Mouse (Mus musculus) embryonic facial prominence, embryonic 13.5 days (tissue): ENCODE data around the gene Hand2. TPM values are rescaled to one million over a fixed set of nuclear protein-coding genes. Genes with fewer than 3 reads are reported as not detected.

Source experiments
- ATAC-seq: fragments of 200-750 bp; cut with Nextera tagmentation; 2 replicates; pipeline ENCODE4 v1.8.0; 2017; ENCODE audit warnings: low read depth; ENCODE audit not compliant: insufficient number of reproducible peaks, insufficient read depth, low FRiP score, low TSS enrichment
- H3K27ac ChIP-seq: fragments of 300-500 bp; sonication (generic); 2 replicates; pipeline ENCODE4 v1.5.1; 2015; ENCODE audit warnings: moderate library complexity, mild to moderate bottlenecking, inconsistent platforms
- H3K27me3 ChIP-seq: fragments of 300-500 bp; sonication (generic); 2 replicates; pipeline ENCODE4 v1.6.1; 2015; ENCODE audit warnings: mild to moderate bottlenecking, inconsistent platforms
- H3K36me3 ChIP-seq: fragments of 300-500 bp; sonication (generic); 2 replicates; pipeline ENCODE4 v1.6.1; 2015; ENCODE audit warnings: mild to moderate bottlenecking, inconsistent platforms
- H3K4me1 ChIP-seq: fragments of 300-500 bp; sonication (generic); 2 replicates; pipeline ENCODE4 v1.6.1; 2015; ENCODE audit warnings: inconsistent platforms
- H3K4me2 ChIP-seq: fragments of 300-500 bp; sonication (generic); 2 replicates; pipeline ENCODE4 v1.6.1; 2015; ENCODE audit warnings: moderate library complexity, mild to moderate bottlenecking, inconsistent platforms
- H3K4me3 ChIP-seq: fragments of 300-500 bp; sonication (generic); 2 replicates; pipeline ENCODE4 v1.5.1; 2015; ENCODE audit warnings: mild to moderate bottlenecking, inconsistent platforms
- H3K9ac ChIP-seq: fragments of 300-500 bp; sonication (generic); 2 replicates; pipeline ENCODE4 v1.6.1; 2015; ENCODE audit warnings: mild to moderate bottlenecking, inconsistent platforms
- H3K9me3 ChIP-seq: fragments of 300-500 bp; sonication (generic); 2 replicates; pipeline ENCODE4 v1.6.1; 2016; ENCODE audit warnings: inconsistent platforms
- WGBS: fragments of 180-500 bp; shearing (Covaris S2); methylation state at CpG from one replicate; pipeline ENCODE4 v1.1.7; 2015; ENCODE audit warnings: mixed read lengths; 5-methylcytosine and 5-hydroxymethylcytosine counted together
- polyA plus RNA-seq: library from polyadenylated mRNA; unstranded; fragments of >200 nt; fragmentation: Nextera tagmentation; extraction: Ambion mirVana; gene quantifications from 2 replicates; pipeline ENCODE4 v1.2.1, GENCODE M21; 2015

The Hand2 gene
- polyA plus RNA-seq: 2.8 and 8.3 TPM in 2 replicates

DNA sequence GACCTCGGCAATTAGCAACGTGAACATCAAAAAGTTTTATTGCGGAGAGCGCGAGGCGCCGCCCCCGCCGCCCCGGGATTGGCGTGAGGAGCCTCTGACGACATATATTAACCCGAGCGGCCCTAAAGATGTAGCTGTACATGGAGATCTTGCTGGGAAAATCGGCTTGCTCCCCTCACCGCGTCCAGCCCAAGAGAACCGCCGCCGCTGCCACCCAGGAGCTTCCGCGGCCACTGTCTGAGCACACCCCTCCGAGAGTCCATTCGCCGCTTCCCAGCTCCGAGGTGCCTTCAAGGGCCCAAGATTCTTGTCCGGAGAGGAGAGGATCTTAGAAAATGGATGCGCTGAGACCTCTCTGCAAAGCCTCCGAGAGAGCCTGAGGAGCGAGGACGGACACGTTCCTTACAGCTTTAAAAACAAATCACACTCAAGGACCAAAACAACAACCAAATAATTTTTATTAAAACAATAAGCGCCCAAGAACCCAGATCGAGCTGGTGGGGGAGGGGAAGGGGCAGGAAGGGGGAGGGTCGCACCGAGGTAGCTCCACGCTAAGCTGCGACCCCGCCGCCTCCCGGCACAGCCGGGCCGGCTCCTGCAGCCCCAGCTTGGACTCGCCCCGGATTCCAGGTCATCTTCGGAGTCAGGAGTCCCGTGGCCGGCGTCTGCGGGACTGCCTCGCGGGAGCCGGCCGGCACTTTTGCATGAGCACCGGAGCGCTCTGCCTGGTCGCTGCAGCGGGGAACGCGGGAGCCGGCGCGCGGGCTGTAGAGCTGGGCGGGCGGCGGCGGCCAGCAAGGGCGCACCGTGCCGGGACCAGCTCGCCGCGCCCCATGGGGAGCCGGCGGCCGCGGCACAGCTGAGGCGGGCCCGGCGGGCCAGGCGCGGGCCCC lies at the start of gene Hand2:
Gene Hand2, plus strand, starts transcription at position 133 of the 893 bp plus-strand sequence.
- peak within 1 kb of the TSS; percentile 66 for H3K4me2 ChIP-seq
- peaks cover 14% of the 10 kb centered on the region for H3K4me1 ChIP-seq
- no peaks in the 10 kb centered on the region for H3K36me3 ChIP-seq
- H3K27me3 ChIP-seq: peaks cover 98% of the 10 kb centered on the region
- ATAC-seq: no peak; the same call in 1 of the 2 replicates
- H3K4me3 ChIP-seq: peak within 1 kb of the TSS; percentile 54
- peak within 1 kb of the TSS; percentile 78 for H3K9ac ChIP-seq
- no peaks in the 10 kb centered on the region for H3K9me3 ChIP-seq
- H3K27ac ChIP-seq: peak within 1 kb of the TSS; percentile 87
- WGBS: under 1% methylated on average over 80 of the region's 83 CpGs

DNA sequence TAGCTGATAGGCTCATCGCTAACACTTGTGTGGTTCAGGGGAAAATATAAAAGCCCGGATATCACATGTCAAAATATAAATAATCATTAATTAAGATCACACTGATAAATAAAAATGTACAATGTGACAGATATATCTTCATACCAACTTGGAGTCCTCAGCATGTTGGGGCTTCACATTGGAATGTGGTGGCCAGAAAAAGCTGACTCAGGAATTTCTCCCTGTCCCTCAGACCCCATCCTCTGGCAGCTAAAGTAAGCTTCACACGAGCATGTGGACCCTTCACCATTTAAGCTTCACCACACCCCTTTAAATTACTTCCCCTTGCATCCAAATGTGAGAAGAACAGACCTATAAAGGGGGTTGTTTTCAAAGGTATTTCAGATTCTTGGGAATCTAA lies 47.7 kb upstream of the Hand2 start:
- Histone ChIP-seq H3K27me3 (no peaks in the 10 kb centered on the region), H3K36me3 (no peaks in the 10 kb centered on the region), H3K9me3 (no peaks in the 10 kb centered on the region), H3K4me1 (no peaks in the 10 kb centered on the region), H3K4me3 (no peak overlapping the region), H3K27ac (no peak overlapping the region), H3K4me2 (no peak overlapping the region), H3K9ac (no peak overlapping the region)
- WGBS: 71% methylated on average over 3 of the region's 3 CpGs
- no peak for ATAC-seq

DNA sequence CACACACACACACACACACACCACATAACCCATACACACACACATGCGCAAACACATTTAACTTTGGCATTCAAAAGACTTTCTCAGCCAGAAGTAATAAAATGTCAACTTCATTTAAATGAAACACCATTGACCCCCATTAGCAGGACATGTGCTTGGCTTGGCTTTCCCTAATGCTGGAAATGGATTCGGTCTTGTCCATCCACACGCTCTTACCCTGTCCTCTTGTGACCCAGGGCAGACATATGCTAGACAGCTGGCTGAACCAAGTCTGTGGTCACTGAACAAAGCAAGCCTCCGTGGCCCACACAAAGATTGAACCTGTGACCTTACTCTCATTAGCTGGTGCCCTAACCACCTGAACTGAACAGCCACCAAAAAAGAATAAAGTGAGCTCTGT lies 27.3 kb upstream of the Hand2 start:
- WGBS: 59% methylated on average over 4 of the region's 4 CpGs
- H3K27ac ChIP-seq: no peak overlapping the region
- ATAC-seq: no peak
- no peak overlapping the region for H3K9ac ChIP-seq
- no peak overlapping the region for H3K4me3 ChIP-seq
- H3K4me1 ChIP-seq: no peaks in the 10 kb centered on the region
- no peaks in the 10 kb centered on the region for H3K36me3 ChIP-seq
- H3K9me3 ChIP-seq: no peaks in the 10 kb centered on the region
- H3K27me3 ChIP-seq: no peaks in the 10 kb centered on the region
- no peak overlapping the region for H3K4me2 ChIP-seq

- Histone ChIP-seq H3K4me1 (no peaks in the 10 kb centered on the region), H3K27ac (no peak overlapping the region), H3K9ac (no peak overlapping the region), H3K27me3 (peaks cover 19% of the 10 kb centered on the region), H3K9me3 (no peaks in the 10 kb centered on the region), H3K36me3 (no peaks in the 10 kb centered on the region), H3K4me3 (no peak overlapping the region), H3K4me2 (no peak overlapping the region)
- ATAC-seq: no peak
- WGBS: 47% methylated on average over 1 of the region's 1 CpGs
Measured at GRCm38 (mm10) chr8:57303513-57303912, 17.3 kb upstream of the Hand2 start.

GRCm38 (mm10) chr8:57304944-57305343 lies 15.8 kb upstream of the Hand2 start:
- H3K4me2 ChIP-seq: no peak overlapping the region
- 51% methylated on average over 11 of the region's 11 CpGs for WGBS
- peaks cover 26% of the 10 kb centered on the region for H3K27me3 ChIP-seq
- H3K27ac ChIP-seq: no peak overlapping the region
- no peaks in the 10 kb centered on the region for H3K36me3 ChIP-seq
- no peaks in the 10 kb centered on the region for H3K4me1 ChIP-seq
- ATAC-seq: no peak
- no peak overlapping the region for H3K4me3 ChIP-seq
- H3K9me3 ChIP-seq: no peaks in the 10 kb centered on the region
- no peak overlapping the region for H3K9ac ChIP-seq

DNA sequence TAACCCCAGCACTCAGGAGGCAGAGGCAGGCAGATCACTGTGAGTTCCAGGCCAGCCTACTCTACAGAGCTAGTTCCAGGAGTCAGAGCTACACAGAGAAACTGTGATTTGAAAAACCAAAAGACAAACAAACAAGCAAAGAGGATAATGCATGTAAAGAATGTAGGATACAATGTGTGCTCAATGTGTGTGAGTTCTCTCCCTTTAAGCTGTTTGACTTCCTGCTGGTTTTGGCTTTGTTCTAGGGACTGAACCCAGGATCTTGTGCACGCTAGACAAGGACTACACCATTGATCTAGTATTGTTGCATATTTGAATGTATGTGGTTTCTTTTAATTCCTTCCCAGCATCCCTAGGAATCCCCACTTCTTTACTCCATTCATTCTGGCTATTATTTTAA lies 14.3 kb upstream of the Hand2 start:
- H3K27me3 ChIP-seq: peaks cover 37% of the 10 kb centered on the region
- H3K4me2 ChIP-seq: no peak overlapping the region
- no peak overlapping the region for H3K27ac ChIP-seq
- H3K9me3 ChIP-seq: no peaks in the 10 kb centered on the region
- H3K4me3 ChIP-seq: no peak overlapping the region
- no peak for ATAC-seq
- no peaks in the 10 kb centered on the region for H3K36me3 ChIP-seq
- no peak overlapping the region for H3K9ac ChIP-seq
- no peaks in the 10 kb centered on the region for H3K4me1 ChIP-seq
- WGBS: 37% methylated on average over 1 of the region's 1 CpGs

DNA sequence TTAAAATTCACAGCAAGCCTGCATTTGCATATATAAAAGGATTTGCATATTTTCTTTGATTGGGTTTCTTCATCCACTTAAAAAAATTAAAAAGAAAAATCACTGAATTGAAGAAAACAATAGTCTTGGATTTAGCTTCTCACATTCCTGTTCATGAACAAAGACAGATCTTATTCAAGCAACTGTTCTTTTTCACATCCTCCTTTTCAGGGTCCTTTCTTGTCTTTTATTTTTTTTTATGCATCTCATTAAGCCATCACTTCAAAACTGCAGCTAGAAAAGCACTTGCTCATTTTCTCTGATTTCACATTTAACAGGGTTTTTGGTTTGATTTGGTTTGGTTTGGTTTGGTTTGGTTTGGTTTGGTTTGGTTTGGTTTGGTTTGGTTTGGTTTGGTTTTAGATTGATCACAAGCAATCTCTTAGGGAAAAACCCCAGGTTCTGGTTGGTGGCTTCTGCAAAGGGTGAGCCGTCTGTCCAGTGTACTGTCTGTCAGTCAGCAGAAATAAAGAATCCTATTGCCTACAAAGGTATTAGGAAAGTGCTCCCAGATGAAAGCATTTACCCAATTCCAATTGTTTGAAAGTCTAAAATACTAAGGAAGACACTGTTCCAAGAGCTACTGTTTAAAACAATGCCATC lies 10.8 kb upstream of the Hand2 start:
- peaks cover 70% of the 10 kb centered on the region for H3K27me3 ChIP-seq
- no peak overlapping the region for H3K27ac ChIP-seq

GRCm38 (mm10) chr8:57312031-57312981 lies 8.5 kb upstream of the Hand2 start:
- Histone ChIP-seq H3K36me3 (no peaks in the 10 kb centered on the region), H3K9me3 (no peaks in the 10 kb centered on the region), H3K4me1 (peaks cover 8% of the 10 kb centered on the region), H3K27ac (peak overlapping the region; percentile 68), H3K27me3 (peaks cover 85% of the 10 kb centered on the region), H3K4me2 (peak overlapping the region; percentile 52), H3K9ac (peak overlapping the region; percentile 66), H3K4me3 (peak overlapping the region; percentile 35)
- no peak for ATAC-seq
- under 1% methylated on average over 29 of the region's 30 CpGs for WGBS

More for the DNA sequence above, 10.8 kb upstream of the Hand2 start:
- Histone ChIP-seq H3K4me1 (peaks cover 8% of the 10 kb centered on the region), H3K36me3 (no peaks in the 10 kb centered on the region), H3K9me3 (no peaks in the 10 kb centered on the region), H3K4me2 (no peak overlapping the region), H3K4me3 (no peak overlapping the region), H3K9ac (no peak overlapping the region)
- WGBS: 8% methylated on average over 1 of the region's 1 CpGs
- no peak for ATAC-seq

DNA sequence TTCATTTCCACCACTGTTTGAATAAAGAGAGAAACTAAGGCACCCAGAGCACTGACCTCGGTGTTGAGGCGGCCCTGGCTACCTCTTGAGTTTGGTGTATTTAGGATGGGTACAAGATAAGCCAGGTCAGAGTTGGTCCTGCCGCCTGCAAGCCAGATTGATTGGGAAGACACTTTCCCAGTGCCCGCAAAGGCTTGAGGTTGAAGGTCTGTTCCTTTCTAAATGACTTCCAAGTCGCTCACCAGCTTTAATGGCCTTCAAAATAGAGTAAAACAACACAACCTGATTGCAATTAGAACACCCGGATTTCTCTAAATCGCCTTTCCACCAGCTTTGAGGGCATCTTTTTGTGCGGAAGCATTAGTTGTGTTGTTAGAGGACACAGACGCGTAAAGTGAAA lies 7.2 kb upstream of the Hand2 start:
- peak overlapping the region; percentile 40; the same call in 1 of the 2 replicates for H3K9ac ChIP-seq

GRCm38 (mm10) chr8:57314216-57314615 lies 6.6 kb upstream of the Hand2 start:
- Histone ChIP-seq H3K4me2 (peak overlapping the region; percentile 44), H3K4me1 (peaks cover 8% of the 10 kb centered on the region), H3K9me3 (no peaks in the 10 kb centered on the region), H3K4me3 (peak overlapping the region; percentile 19; the same call in 1 of the 2 replicates), H3K36me3 (no peaks in the 10 kb centered on the region), H3K27ac (peak overlapping the region; percentile 68), H3K9ac (no peak overlapping the region), H3K27me3 (peaks cover 87% of the 10 kb centered on the region)
- under 1% methylated on average over 10 of the region's 10 CpGs for WGBS
- ATAC-seq: no peak

More for the DNA sequence above, 7.2 kb upstream of the Hand2 start:
- 6% methylated on average over 10 of the region's 10 CpGs for WGBS
- no peak for ATAC-seq
- Histone ChIP-seq H3K4me3 (peak overlapping the region; percentile 19), H3K27ac (peak overlapping the region; percentile 68), H3K27me3 (peaks cover 86% of the 10 kb centered on the region), H3K4me2 (peak overlapping the region; percentile 44), H3K9me3 (no peaks in the 10 kb centered on the region), H3K4me1 (peaks cover 8% of the 10 kb centered on the region), H3K36me3 (no peaks in the 10 kb centered on the region)

DNA sequence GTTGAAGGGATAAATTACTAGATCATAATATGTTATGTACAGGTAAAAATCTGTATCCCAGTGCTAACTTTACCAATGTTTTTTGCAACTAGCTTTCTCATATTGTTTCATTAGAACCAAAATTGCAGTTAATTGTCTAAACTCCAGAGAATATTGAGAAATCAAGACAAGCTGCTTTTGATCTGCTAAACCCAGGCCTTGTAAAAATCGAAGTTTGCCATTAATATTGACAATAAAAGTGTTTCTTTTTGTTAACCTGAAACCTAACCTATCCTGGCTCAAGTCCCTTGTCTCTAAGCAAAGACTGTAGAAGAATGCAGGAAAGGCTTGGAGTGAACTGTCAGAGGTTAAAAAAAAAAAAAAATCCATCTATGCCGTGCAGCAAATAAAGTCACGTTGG lies 5.3 kb upstream of the Hand2 start:
- Histone ChIP-seq H3K36me3 (no peaks in the 10 kb centered on the region), H3K4me2 (peak overlapping the region; percentile 24), H3K27ac (peak overlapping the region; percentile 55), H3K9me3 (no peaks in the 10 kb centered on the region), H3K4me1 (peaks cover 8% of the 10 kb centered on the region), H3K9ac (peak overlapping the region; percentile 59; the same call in 1 of the 2 replicates), H3K27me3 (peaks cover 95% of the 10 kb centered on the region), H3K4me3 (no peak overlapping the region)
- ATAC-seq: no peak
- 3% methylated on average over 3 of the region's 3 CpGs for WGBS
